Mouse (Mus musculus) megakaryocyte, embryonic 14.5 days (primary cell): ENCODE measurements at regions not wholly inside any gene's neighbourhood (a gene's known extent, or its start where the extent isn't known, plus 50 kb on each side); places are given as distances from the start of the nearest gene placed in this dataset.

Experiments used
- H3K27me3 ChIP-seq: replicated peaks from 2 replicates; pipeline ENCODE3; 2012; ENCODE audit warnings: inconsistent platforms
- H3K36me3 ChIP-seq: replicated peaks from 2 replicates; pipeline ENCODE3; 2012; ENCODE audit warnings: low read length, inconsistent platforms, mixed read lengths
- H3K4me1 ChIP-seq: 2 replicates; pipeline ENCODE4 v1.6.1; 2012; ENCODE audit warnings: inconsistent platforms
- H3K4me3 ChIP-seq: replicated peaks from 2 replicates; pipeline ENCODE3; 2012; ENCODE audit warnings: moderate library complexity, mild to moderate bottlenecking, inconsistent platforms
- H3K9me3 ChIP-seq: 2 replicates; pipeline ENCODE4 v1.6.1; 2012; ENCODE audit warnings: inconsistent platforms
- FLI1 ChIP-seq: IDR thresholded peaks from 2 replicates; pipeline ENCODE4 v1.6.1; 2012; ENCODE audit warnings: low read length, inconsistent platforms, mixed read lengths
- GATA1 ChIP-seq: IDR thresholded peaks from 3 replicates; pipeline ENCODE4 v1.6.1; 2012; ENCODE audit warnings: mixed read lengths, low read length, inconsistent platforms, borderline replicate concordance

DNA sequence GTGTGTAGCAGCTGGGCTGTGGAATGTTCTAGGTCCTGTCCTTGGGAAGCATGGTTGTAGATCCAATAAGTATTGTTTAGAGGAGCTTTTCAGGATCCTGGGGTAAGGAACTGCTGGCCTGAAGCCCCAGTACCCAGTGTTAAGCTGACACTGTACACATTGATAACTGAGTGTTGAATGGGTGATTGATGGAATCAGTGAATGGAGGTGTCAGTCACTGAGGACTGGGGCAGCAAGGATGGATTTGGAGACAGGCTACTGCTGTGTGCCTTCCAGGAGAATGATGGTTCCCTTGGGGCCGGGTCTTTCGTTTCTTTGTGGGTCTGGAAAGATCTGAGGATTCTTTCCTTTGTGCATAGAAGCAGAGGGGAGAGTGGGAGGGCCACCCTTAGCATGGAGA, 51.9 kb upstream of the Irx3 start:
- H3K4me1 ChIP-seq: no peaks in the 10 kb centered on the region
- no peaks in the 10 kb centered on the region for H3K36me3 ChIP-seq
- no peaks in the 10 kb centered on the region for H3K27me3 ChIP-seq
- no peak for TF ChIP-seq FLI1
- TF ChIP-seq GATA1: no peak
- H3K4me3 ChIP-seq: no peak overlapping the region
- no peaks in the 10 kb centered on the region for H3K9me3 ChIP-seq

DNA sequence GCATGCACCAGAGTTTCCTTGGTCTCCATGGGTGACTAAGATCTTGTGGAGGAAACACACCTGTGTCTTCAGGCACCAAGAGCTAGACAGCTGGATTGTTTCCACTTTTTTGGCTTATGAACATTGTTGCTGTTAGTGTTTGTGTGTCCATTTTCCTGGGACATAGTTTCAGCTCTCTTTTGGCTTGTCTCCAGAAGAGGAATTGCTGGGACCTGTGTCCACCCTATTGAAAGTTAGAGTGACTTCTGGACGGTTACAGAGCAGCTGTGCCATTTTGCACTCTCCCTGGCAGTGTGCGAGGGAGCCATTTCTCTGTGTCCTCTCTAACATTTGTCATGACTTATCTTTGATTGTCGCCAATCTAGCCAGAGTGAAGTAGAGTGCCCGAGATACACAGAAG, 51.5 kb upstream of the Irx3 start:
- H3K36me3 ChIP-seq: no peaks in the 10 kb centered on the region
- H3K27me3 ChIP-seq: no peaks in the 10 kb centered on the region
- TF ChIP-seq FLI1: no peak
- TF ChIP-seq GATA1: no peak
- no peak overlapping the region for H3K4me3 ChIP-seq
- no peaks in the 10 kb centered on the region for H3K4me1 ChIP-seq
- H3K9me3 ChIP-seq: no peaks in the 10 kb centered on the region
